Mouse (Mus musculus) ES-E14 (cell line): ENCODE data around the gene Pla2g15.

Experiments
- CHD2 ChIP-seq: IDR thresholded peaks from 2 replicates; pipeline ENCODE4 v1.6.1; 2014; ENCODE audit warnings: mild to moderate bottlenecking, low read depth, low read length, inconsistent platforms
- HCFC1 ChIP-seq: IDR thresholded peaks from 2 replicates; pipeline ENCODE4 v1.6.1; 2012; ENCODE audit warnings: low read length, inconsistent platforms, borderline replicate concordance; ENCODE audit not compliant: insufficient read depth
- MAFK ChIP-seq: IDR thresholded peaks from 2 replicates; pipeline ENCODE4 v1.6.1; 2014; ENCODE audit warnings: mild to moderate bottlenecking, low read depth, low read length, inconsistent platforms; ENCODE audit not compliant: insufficient read depth

- no peak for TF ChIP-seq CHD2
- no peak for TF ChIP-seq HCFC1
- no peak for TF ChIP-seq MAFK
Measured at GRCm38 (mm10) chr8:106177594-106177993, 27.4 kb downstream of the Pla2g15 start.
